In the genomic region with DNA sequence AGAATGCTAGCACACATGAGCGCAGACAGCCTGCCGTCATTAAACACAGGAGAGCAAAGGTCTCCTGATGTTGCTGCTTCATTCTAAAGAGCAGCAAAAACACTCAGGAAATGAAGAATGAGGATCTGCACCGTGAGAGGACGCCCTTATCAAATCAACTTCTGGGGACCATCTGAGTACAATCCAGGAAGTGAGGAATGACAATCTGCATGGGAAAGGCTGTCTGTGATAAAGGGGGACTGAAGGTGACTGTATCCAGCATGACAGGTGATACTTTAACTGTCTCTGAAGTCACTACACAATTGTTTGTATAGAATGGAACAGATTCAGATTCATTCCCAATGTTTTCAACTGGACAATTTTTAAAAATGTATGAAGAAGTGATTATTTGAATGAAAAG, we compare ENCODE assay signal across 15 mouse cellular contexts.
"Had no signal": no experiment of that assay in that cellular context is flagged by ENCODE, and none has a peak within 500 bp of the region (broad histone marks: within the 10 kb centered on the region; RNA-seq: fewer than 3 reads in every experiment).

No protein-coding gene starts in this region.

- H3K9ac ChIP-seq: neural tube, embryonic 13.5 days; neural tube, embryonic 15.5 days; stomach, embryonic 15.5 days had no signal

- H3K4me3 ChIP-seq: neural tube, embryonic 13.5 days; neural tube, embryonic 15.5 days; stomach, embryonic 15.5 days had no signal

- H3K4me2 ChIP-seq: neural tube, embryonic 13.5 days; neural tube, embryonic 15.5 days; stomach, embryonic 15.5 days had no signal

- H3K27me3 ChIP-seq: neural tube, embryonic 13.5 days; neural tube, embryonic 15.5 days; stomach, embryonic 15.5 days had no signal

- H3K36me3 ChIP-seq: neural tube, embryonic 13.5 days; neural tube, embryonic 15.5 days; stomach, embryonic 15.5 days had no signal

- H3K27ac ChIP-seq: neural tube, embryonic 13.5 days; neural tube, embryonic 15.5 days; stomach, embryonic 15.5 days; stomach, postnatal 0 days had no signal

- H3K9me3 ChIP-seq: neural tube, embryonic 13.5 days; neural tube, embryonic 15.5 days; stomach, embryonic 15.5 days had no signal

- H3K4me1 ChIP-seq: stomach, embryonic 15.5 days had no signal

- DNase-seq: retina, postnatal 1 day; right cerebral cortex, adult 18-20 months; right cerebral cortex, postnatal 14 days; right cerebral cortex, postnatal 25 days; spleen, adult 18-20 months; thymus, adult 18-20 months; thymus, adult 2 months; thymus, postnatal 14 days; thymus, postnatal 25 days; thymus, postnatal 36 days; thymus, postnatal 4 days had no signal
